Mouse (Mus musculus): Measurements from ENCODE around the gene Ncln. TPM values are rescaled to one million over a fixed set of nuclear protein-coding genes. Genes with fewer than 3 reads are reported as not detected.
A peak's percentile ranks its signal among the peaks of the same experiment; 100 is the strongest.

Ncln gene
- total RNA-seq, 2 experiments from 2014 or later = 39.1 to 47.3 TPM

- DNase-seq = peak; percentile 3
- intact Hi-C loops (cut with DNase I; ENCODE audit: low total_unique reads) = no loop called here
These were observed 28.4 kb downstream of the Ncln start for GRCm38 (mm10) chr10:81467670-81468235.

GRCm38 (mm10) chr10:81466881-81467280 lies 29.3 kb downstream of the Ncln start:
- intact Hi-C loops (cut with DNase I; ENCODE audit: low total_unique reads) = no loop called here
- DNase-seq = peak; percentile 3

- no peak for DNase-seq
These were observed 30.1 kb downstream of the Ncln start for GRCm38 (mm10) chr10:81466066-81466465.

GRCm38 (mm10) chr10:81465265-81465645 lies 30.9 kb downstream of the Ncln start:
- intact Hi-C loops (cut with DNase I; ENCODE audit: low total_unique reads) = no loop called here
- peak; percentile 3 for DNase-seq

More at GRCm38 (mm10) chr10:81466066-81466465, 30.1 kb downstream of the Ncln start:
- intact Hi-C loops (cut with DNase I; ENCODE audit: low total_unique reads) = no loop called here

- intact Hi-C loops (cut with DNase I; ENCODE audit: low total_unique reads) = no loop called here
- DNase-seq = peak; percentile 66
These were observed 31.6 kb downstream of the Ncln start for GRCm38 (mm10) chr10:81464405-81465264.

- intact Hi-C loops (cut with DNase I; ENCODE audit: low total_unique reads) = no loop called here
- DNase-seq = no peak
These were observed 32.7 kb downstream of the Ncln start for GRCm38 (mm10) chr10:81463531-81463930.

- intact Hi-C loops (cut with DNase I; ENCODE audit: low total_unique reads) = no loop called here
- no peak for DNase-seq
These were observed 33.3 kb downstream of the Ncln start for GRCm38 (mm10) chr10:81462917-81463316.

GRCm38 (mm10) chr10:81462415-81462804 lies 33.8 kb downstream of the Ncln start:
- intact Hi-C loops (cut with DNase I; ENCODE audit: low total_unique reads) = no loop called here
- DNase-seq = no peak

- intact Hi-C loops (cut with DNase I; ENCODE audit: low total_unique reads) = no loop called here
- DNase-seq = no peak
These were observed 34.3 kb downstream of the Ncln start for GRCm38 (mm10) chr10:81461673-81462414.

- no peak for DNase-seq
- intact Hi-C loops (cut with DNase I; ENCODE audit: low total_unique reads) = no loop called here
These were observed 35.2 kb downstream of the Ncln start for GRCm38 (mm10) chr10:81460951-81461350.

- no peak for DNase-seq
- intact Hi-C loops (cut with DNase I; ENCODE audit: low total_unique reads) = no loop called here
These were observed 35.7 kb downstream of the Ncln start for GRCm38 (mm10) chr10:81460471-81460870.

- intact Hi-C loops (cut with DNase I; ENCODE audit: low total_unique reads) = loop anchor here (10.0 kb wide), 1 partner anchor 175 kb away; no protein-coding TSS in a partner anchor
These were observed 36.8 kb downstream of the Ncln start for GRCm38 (mm10) chr10:81459399-81459798.

GRCm38 (mm10) chr10:81458267-81458666 lies 37.9 kb downstream of the Ncln start:
- no peak for DNase-seq

More at GRCm38 (mm10) chr10:81459399-81459798, 36.8 kb downstream of the Ncln start:
- no peak for DNase-seq

GRCm38 (mm10) chr10:81457624-81458023 lies 38.6 kb downstream of the Ncln start:
- intact Hi-C loops (cut with DNase I; ENCODE audit: low total_unique reads) = loop anchor here (10.0 kb wide), 1 partner anchor 173 kb away; no protein-coding TSS in a partner anchor
- DNase-seq = no peak

More at GRCm38 (mm10) chr10:81458267-81458666, 37.9 kb downstream of the Ncln start:
- intact Hi-C loops (cut with DNase I; ENCODE audit: low total_unique reads) = loop anchor here (10.0 kb wide), 1 partner anchor 173 kb away; no protein-coding TSS in a partner anchor

- intact Hi-C loops (cut with DNase I; ENCODE audit: low total_unique reads) = loop anchor here (10.0 kb wide), 1 partner anchor 172 kb away; no protein-coding TSS in a partner anchor
These were observed 39.1 kb downstream of the Ncln start for GRCm38 (mm10) chr10:81456983-81457563.

GRCm38 (mm10) chr10:81455181-81455895 lies 40.9 kb downstream of the Ncln start, which contains the start of gene Nfic:
Gene Nfic, minus strand, starts transcription at chr10:81455635.
- peak; percentile 4 for DNase-seq
- intact Hi-C loops (cut with DNase I; ENCODE audit: low total_unique reads) = loop anchor here (10.0 kb wide), 1 partner anchor 171 kb away; no protein-coding TSS in a partner anchor

More at GRCm38 (mm10) chr10:81456983-81457563, 39.1 kb downstream of the Ncln start:
- no peak for DNase-seq

- intact Hi-C loops (cut with DNase I; ENCODE audit: low total_unique reads) = loop anchor here (5.0 to 10.0 kb wide), 2 partner anchors 67 to 169 kb away; partner anchors contain the start of gene Gm48552
- no peak for DNase-seq
These were observed 42.1 kb downstream of the Ncln start for GRCm38 (mm10) chr10:81454106-81454505.

- intact Hi-C loops (cut with DNase I; ENCODE audit: low total_unique reads) = loop anchor here (5.0 to 10.0 kb wide), 2 partner anchors 66 to 168 kb away; partner anchors contain the start of gene Gm48552
- DNase-seq = peak; percentile 2
These were observed 43.3 kb downstream of the Ncln start for GRCm38 (mm10) chr10:81452947-81453288.

Measured in gastrocnemius, postnatal 14 days (tissue).